Mouse (Mus musculus) embryonic stem cell, embryonic (primary cell): ENCODE measurements around the gene Ptgs1.

Source experiments
- CTCF ChIA-PET, 4 experiments: fragments of 300-600 bp in 2 of 4; fragments of 350-600 bp in 2 of 4; sonication (Branson Sonifier 250); formaldehyde crosslinking; loops; one replicate each; lab custom pipeline; 2022; ENCODE audit warnings: inconsistent platforms in 2 of 4; lab: Charles Lee
- POLR2A ChIA-PET, 4 experiments: fragments of 300-600 bp in 2 of 4; fragments of 350-600 bp in 2 of 4; sonication (Branson Sonifier 250); formaldehyde crosslinking; loops; one replicate each; lab custom pipeline; 2022; ENCODE audit warnings: antibody characterized with exemption in 4 of 4, inconsistent platforms in 1 of 4; lab: Charles Lee

The Ptgs1 gene

DNA sequence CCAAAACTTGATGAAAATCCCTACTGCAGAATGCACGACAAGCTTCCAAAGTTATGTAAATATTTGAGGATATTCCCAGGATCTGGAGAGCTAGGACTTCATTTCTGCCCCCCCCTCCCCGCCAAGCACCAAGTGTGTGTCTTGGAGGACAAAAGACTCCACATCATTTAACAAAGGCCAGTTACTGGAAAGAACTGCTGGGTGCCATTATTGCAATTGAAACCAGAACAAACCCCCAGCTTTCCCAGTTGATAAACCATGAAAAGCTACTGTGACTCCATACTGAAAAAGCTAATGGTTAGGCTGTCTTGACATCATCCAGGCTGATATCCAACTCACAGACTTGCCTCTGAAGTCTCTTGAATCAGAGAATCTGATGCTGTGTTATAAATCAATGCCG is 39.2 kb downstream of the Ptgs1 start:
- POLR2A ChIA-PET = interaction anchor here in 1 of 4 experiments (1.1 kb wide), 1 partner anchor 178 kb away, joined by 3 read pairs; no protein-coding TSS in a partner anchor
- CTCF ChIA-PET = no interaction called here

- POLR2A ChIA-PET = interaction anchor here in 1 of 4 experiments (1.1 kb wide), 1 partner anchor 179 kb away, joined by 3 read pairs; no protein-coding TSS in a partner anchor
- CTCF ChIA-PET = interaction anchor here in 1 of 4 experiments (0.6 kb wide), 1 partner anchor 1388 kb away, joined by 4 read pairs; no protein-coding TSS in a partner anchor
Measured at GRCm38 (mm10) chr2:36270186-36270585, 40.0 kb downstream of the Ptgs1 start.

- POLR2A ChIA-PET = no interaction called here
- CTCF ChIA-PET = interaction anchor here in 1 of 4 experiments (0.6 kb wide), 1 partner anchor 250 kb away, joined by 3 read pairs; no protein-coding TSS in a partner anchor
Measured at GRCm38 (mm10) chr2:36271085-36271484, 40.9 kb downstream of the Ptgs1 start.

DNA sequence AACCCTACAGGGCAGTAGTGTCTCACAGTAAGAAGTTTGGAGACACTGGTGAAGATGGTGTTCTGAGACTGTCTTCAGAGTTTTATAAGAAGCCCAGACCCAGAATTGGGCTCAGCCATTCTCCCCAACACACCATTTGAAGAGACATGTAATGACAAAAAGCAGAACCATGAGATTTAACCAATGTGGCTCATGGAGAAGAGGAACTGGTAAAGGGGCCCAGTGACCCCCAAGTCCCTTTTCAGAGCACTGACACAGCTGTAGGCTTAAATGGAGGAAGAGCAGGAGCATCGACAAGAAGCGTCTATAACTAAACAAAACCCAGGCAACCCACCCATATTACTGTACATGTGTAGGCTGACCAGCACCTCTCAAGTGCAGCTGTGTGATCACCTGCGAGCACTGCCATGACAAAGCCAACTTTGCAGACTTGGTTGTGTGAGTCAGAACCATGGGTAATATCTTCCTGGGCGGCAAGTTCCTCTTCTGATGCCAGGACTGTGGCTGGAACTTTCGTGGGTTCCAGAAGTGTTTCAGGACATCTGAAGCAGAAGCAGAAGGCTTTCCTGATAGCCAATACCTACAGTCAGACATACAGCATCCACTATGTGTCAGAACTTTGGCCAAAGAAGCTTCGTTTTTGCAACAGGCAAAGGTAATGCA is 42.2 kb downstream of the Ptgs1 start:
- ChIA-PET CTCF (interaction anchor here in 2 of 4 experiments (0.6 to 1.5 kb wide), 2 partner anchors 269 to 289 kb away, joined by 3 to 4 read pairs; no protein-coding TSS in a partner anchor), POLR2A (interaction anchor here in 1 of 4 experiments (1.2 kb wide), 1 partner anchor 167 kb away, joined by 3 read pairs; the partner anchor contains the start of gene Lhx6)

DNA sequence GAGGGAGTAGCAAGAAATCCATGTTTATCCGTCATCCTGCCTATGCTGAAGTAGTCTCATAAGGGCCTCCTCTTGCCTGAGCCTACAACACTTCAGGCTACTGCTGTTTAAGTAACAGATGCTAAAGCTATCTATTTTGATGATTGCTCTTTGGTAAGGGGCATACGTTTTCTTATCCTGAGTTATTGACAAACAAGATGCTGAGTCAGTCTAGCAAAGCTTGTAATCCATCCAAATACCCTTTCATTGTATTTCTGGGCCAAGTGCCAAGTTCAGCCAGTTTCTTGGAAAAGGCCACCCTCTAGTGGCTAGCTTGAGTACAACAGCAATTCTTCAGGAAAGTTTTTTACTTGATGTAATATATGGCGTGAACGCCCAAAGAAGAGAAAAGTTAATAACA is 46.2 kb downstream of the Ptgs1 start:
- POLR2A ChIA-PET = no interaction called here
- CTCF ChIA-PET = interaction anchor here (0.5 to 1.9 kb wide), 25 partner anchors 9 to 346 kb away, joined by 3 to 20 read pairs (median 4); no protein-coding TSS in a partner anchor

DNA sequence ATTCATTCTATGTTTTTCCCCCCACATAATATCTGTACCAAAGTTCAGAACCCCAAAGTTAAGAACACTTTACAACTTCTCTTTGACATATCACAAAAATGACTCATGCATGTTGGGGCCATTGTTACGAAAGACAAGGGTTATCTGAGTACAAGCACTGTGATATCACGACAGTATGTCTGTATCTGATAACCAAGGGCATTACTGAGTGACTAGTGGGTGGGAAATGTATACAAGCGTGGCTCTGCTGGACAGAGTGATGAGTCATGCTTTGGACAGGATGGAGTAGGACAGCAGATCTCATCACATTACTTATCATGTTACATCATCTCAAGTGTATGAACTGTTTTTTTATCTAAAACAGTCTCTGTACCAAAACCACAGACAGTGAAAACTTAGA is 48.5 kb downstream of the Ptgs1 start:
- ChIA-PET CTCF (no interaction called here), POLR2A (no interaction called here)

- CTCF ChIA-PET = no interaction called here
- POLR2A ChIA-PET = no interaction called here
Measured at GRCm38 (mm10) chr2:36281138-36281537, 50.9 kb downstream of the Ptgs1 start.

GRCm38 (mm10) chr2:36282301-36282700 is 52.1 kb downstream of the Ptgs1 start:
- POLR2A ChIA-PET = interaction anchor here in 1 of 4 experiments (0.5 kb wide), 1 partner anchor 137 kb away, joined by 5 read pairs; no protein-coding TSS in a partner anchor

More at GRCm38 (mm10) chr2:36282301-36282700, 52.1 kb downstream of the Ptgs1 start:
- CTCF ChIA-PET = no interaction called here
